Mouse (Mus musculus) brain, adult 10 weeks (tissue): ENCODE measurements around the gene Cfap46. TPM values are rescaled to one million over a fixed set of nuclear protein-coding genes. Genes with fewer than 3 reads are reported as not detected.

Experiments
- polyA plus RNA-seq: library from polyadenylated mRNA; stranded (reverse); fragments of 350-450 nt; fragmentation: Illumina TruSeq; extraction: RNeasy Lipid Tissue Mini Kit (QIAGEN cat#74804); gene quantifications from one replicate; pipeline ENCODE4 v1.2.3, GENCODE M21; 2015; ENCODE audit warnings: low read depth, low replicate concordance

Cfap46 gene
- polyA plus RNA-seq, result 5.1 TPM

DNA sequence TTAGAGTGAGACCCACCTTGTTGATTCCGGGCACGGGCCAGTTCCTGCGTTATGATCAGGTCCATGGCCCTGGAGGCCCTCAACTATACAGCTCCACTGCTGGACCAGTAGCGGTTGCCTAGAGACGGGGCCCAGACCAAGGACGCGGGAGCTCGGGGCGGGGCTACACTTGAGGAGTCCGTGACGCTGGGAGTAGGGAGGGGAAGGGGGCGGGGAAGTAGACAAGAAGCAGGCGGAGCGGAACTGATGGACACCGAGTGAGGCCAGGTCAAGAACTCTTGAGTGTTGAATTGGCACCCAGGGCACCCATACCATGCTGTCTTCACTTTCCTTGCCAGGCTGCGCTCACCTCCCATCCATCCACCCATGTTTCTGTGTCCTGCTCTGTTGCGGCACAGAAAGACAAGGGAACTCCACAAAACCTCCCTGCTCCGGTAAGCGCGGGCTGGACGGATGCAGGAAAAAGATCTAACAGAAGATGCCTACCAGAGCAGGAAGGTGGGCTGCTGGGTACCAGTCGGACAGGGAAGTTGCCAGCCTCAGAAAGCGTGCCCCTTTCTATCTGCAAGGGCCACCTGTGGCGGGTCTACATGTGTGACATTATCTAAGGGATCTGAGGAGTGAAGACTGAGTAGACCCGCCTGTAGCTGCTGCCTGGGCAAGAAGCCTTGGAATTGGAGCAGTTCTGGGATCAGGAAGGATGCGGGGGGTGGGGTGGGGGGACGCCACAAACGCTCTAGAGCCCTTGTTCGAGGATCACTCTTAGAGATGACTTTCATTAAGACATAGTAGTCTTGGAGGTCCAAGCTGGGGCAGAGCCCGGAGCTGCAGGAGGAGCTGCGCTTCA, at the start of gene Cfap46:
Cfap46 (minus strand) TSS at position 112 of the 847 bp plus-strand sequence.

GRCm38 (mm10) chr7:139582595-139582994, 101.0 kb downstream of the Cfap46 start, which contains the start of gene Nkx6-2:
Gene Nkx6-2 (minus strand): TSS chr7:139582797.

Other genes with a start within 250 kb of the Cfap46 start
- 21.2 TPM for gene Nkx6-2, start 101.0 kb downstream of the Cfap46 start, polyA plus RNA-seq
- 32.8 TPM for gene Adgra1, start 150.4 kb upstream of the Cfap46 start, polyA plus RNA-seq
- 51.5 TPM for gene Kndc1, start 210.9 kb upstream of the Cfap46 start, polyA plus RNA-seq